Mouse (Mus musculus) cerebellum, postnatal 4 days (tissue): ENCODE data around the gene Cd55.
"Not testable (repeated sequence)": the region's sequence is repeated elsewhere in the genome, so short reads cannot be mapped to it uniquely, and the experiment has no call there.

Experiments used
- DNase-seq, 2 experiments: peaks; one replicate each; pipeline ENCODE4 v3.0.0; 2022; ENCODE audit warnings: low spot score in 2 of 2, mixed read lengths in 1 of 2

The Cd55 gene

GRCm38 (mm10) chr1:130462084-130462861, at the start of gene Cd55:
TSS of gene Cd55 (minus strand) at chr1:130462744.
- peak; percentile 82 to 90 for DNase-seq

- no peak for DNase-seq
Observed at GRCm38 (mm10) chr1:130511823-130512370, 49.4 kb upstream of the Cd55 start.

DNA sequence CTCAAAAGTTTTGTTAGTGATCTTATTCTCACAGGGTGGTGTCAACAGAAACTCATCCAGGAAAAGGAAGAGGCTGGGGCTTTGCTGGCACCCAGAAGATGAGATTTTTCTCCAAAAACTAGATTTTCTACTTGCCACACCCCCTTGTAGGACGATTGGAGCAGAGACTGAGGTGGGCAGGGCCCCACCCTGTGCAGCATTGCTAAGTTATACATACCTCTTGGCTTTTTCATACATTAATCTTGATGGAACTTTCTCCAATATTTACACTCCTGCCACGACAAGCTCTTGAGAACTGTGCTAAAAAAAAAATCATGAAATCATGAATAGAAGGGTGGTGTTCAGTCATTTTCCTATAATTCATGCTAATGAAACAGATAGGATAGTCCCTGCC, 46.4 kb upstream of the Cd55 start:
- no peak for DNase-seq

GRCm38 (mm10) chr1:130508030-130508956, 45.7 kb upstream of the Cd55 start:
- no peak for DNase-seq

- DNase-seq: no peak
Observed at GRCm38 (mm10) chr1:130507408-130507807, 44.9 kb upstream of the Cd55 start.

DNA sequence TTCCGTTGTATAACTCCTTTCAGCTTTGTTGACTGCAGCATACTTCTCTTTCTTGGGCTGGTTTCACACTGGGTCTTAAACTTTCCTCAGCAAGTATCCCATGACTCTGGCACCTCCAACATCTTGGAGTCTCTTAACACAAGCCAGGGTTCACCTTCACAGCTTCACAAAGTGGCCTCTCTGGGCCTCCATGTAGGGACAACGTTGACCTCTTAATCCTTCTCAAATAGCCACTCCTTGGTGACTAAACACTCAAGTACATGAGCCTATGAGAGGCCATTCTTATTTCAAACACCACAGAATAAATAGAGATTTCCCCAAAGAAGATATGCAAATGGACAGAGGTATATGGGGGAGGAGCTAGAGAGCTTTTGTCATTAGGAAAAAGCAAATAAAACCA, 37.4 kb upstream of the Cd55 start:
- no peak for DNase-seq

- no peak for DNase-seq
Observed at GRCm38 (mm10) chr1:130498331-130498730, 35.8 kb upstream of the Cd55 start.

DNA sequence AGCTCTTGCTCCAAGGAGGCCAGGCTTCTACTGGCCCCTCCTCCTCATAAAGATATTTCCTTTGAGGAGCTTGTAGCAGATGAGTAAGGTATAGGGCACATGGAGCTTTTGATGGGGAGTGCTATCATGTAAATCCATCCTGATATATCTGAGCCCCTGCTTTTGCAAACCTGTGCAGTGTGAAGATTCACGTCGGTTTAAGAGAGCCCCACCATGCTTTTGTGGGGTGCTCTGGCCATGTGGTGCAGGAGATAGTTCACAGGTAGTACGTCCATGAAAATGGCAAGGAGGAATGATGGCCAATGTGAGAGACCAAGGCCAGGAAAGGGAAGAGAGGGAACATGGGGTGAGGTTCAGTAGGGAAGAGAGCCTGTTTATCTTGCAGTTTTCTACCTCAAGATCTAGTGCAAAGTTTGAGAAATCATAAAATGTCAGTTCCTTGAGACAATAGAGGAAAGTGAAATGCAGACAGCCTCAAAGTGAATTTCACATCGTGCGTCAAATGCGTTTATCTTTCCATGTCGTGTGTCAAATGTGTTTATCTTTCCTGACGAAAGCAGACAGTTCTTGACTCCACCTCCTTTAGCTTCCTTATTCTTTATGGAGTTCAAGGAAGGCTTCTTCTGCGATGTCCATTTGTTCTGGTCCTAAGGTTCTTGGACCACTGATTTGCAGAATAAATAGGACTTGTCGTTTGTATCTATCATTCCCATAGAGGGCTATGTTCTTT, 24.4 kb upstream of the Cd55 start:
- DNase-seq: no peak

GRCm38 (mm10) chr1:130485828-130486620, 23.5 kb upstream of the Cd55 start:
- DNase-seq: no peak

GRCm38 (mm10) chr1:130485376-130485775, 22.8 kb upstream of the Cd55 start:
- no peak for DNase-seq

- no peak for DNase-seq
Observed at GRCm38 (mm10) chr1:130474936-130475335, 12.4 kb upstream of the Cd55 start.

DNA sequence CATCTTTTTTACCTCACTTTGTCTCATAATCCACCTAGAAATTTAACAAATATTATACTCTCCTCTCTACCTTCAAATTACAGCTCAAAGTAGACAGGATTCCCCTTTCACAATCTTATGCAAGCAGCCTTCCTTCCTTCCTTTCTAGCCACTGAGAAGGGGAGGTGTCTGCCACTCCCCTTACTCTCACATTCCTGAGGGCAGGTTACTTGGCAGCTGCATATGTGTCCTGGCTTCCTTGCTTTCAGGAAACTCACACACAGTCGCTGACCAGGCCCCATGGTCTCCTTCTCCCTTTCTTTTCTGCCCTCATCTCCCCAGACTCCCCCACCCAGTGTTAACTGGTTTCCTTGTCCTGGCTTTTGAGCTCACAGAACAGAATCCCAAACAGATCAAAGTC, 11.7 kb upstream of the Cd55 start:
- DNase-seq: no peak

GRCm38 (mm10) chr1:130470074-130470473, 7.5 kb upstream of the Cd55 start:
- DNase-seq: no peak

- DNase-seq: no peak
Observed at GRCm38 (mm10) chr1:130467453-130467852, 4.9 kb upstream of the Cd55 start.

DNA sequence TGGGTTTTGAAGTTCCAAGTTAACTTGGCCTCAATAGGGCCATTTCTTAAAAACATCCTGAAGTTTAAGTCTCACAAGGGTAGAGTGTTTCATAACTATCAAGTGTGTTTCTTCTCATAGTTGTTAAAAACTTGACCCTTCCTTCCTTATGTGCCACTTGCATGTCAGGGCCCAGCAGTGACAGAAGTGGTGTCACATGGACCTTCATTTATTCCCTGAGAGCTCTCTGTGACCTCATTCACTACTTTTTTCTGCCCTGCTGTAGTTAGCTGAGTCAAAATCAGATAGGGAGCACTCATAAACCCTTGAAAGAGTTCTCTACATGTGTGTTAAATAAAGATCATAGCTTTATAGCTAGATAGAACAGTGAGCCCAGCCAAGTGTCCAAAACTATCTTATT, 1.6 kb upstream of the Cd55 start:
- DNase-seq: no peak

- no peak for DNase-seq
Observed at GRCm38 (mm10) chr1:130462867-130463266, 323 bp upstream of the Cd55 start.

GRCm38 (mm10) chr1:130455111-130455510, 7.4 kb downstream of the Cd55 start:
- DNase-seq: no peak

- not testable (repeated sequence) for DNase-seq
Observed at GRCm38 (mm10) chr1:130442930-130443329, 19.6 kb downstream of the Cd55 start.

DNA sequence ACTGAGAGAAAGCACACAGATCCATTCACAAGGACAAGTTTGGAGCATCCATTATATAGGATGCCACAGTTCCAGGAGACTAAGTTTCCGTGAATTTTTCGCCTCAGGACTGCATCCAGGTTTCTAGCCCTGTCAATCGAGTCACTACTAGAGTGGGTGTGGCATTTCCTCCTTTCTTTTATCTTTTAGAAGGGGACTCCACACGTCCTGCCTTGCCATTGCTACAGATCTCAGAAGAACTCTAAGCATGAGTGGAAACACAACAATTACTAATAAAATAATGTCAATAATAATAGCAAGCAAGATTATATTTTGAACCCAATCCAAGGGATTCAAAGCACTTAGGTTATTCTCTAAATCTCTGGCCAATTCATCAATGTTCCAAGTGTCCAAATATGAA, 31.6 kb downstream of the Cd55 start:
- DNase-seq: no peak

DNA sequence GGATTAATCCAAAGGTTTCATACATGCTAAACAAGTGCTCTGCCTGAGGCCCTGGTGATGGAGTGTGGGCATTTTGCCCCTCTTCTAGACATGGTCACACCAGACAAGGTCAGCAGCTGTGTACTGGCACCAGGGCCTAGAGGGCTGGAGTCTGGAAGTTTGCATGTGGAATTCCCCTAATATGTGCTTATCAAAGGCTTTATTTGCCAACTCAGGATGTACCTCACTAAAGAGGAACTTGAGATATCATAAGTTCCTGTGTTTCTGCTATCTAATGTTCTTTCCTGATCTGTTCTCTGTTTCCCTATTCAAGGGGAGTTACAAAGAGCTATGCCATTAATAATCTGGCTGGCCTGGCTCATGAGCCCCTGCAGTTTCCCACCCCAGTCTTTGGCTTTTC, 33.9 kb downstream of the Cd55 start:
- not testable (repeated sequence) for DNase-seq
